Mouse (Mus musculus): ENCODE results near the gene Rbm19. TPM values are rescaled to one million over a fixed set of nuclear protein-coding genes. Genes with fewer than 3 reads are reported as not detected.

Gene Rbm19
- polyA plus RNA-seq, 1 experiment from 2014 or later: 17.7 TPM

DNA sequence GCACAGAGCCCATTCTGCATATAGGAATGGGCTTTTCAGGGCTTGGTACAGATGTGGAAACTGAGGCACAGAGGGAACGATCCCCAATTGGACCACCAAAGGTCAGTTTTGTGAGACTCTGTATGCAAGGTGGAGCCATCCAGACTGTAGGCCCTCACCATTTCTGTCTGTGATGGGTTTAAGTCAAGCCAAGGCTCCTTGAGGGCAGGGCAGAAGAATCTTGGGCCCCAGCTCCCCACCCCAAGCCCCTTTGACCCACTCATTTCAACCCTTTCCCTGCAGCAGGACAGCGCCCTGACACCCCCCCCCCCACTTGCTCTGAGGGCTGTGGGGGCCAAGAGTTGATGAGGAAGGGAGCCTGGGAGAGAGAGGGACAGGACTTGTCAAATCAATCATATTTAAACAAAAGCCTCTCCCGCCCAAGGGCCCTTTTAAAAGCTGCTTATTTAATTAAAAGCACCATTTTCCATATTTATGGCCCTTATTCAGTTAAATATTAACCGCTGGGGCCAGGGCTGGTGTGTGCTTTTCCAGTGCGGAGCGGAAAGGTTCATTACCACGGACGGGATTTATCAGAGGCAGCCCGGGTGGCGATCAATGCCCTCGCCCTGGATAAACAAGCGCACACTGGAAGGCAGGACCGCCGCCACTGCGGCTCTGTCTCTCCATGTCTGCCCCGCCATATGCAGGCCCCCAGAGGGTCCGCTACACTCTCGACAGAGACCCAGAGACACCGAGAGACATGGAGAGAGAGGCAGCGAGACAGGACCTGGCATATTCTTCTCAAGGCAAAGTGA lies 112.5 kb downstream of the Rbm19 start:
- H3K4me1 ChIP-seq (replicated peaks; ENCODE audit: insufficient read depth, low read length): no peaks in the 10 kb centered on the region
- no peak for DNase-seq (ENCODE audit: low spot score)
- no peaks in the 10 kb centered on the region for H3K27me3 ChIP-seq (ENCODE audit: insufficient read depth, low read length)
- TF ChIP-seq CTCF (IDR thresholded peaks at IDR 0.05; ENCODE audit: low read depth): no peak
- no peak overlapping the region for H3K4me2 ChIP-seq (ENCODE audit: low read length)
- no peak overlapping the region for H3K9ac ChIP-seq (ENCODE audit: low read depth, low read length)
- 38% methylated on average over 20 of the region's 20 CpGs for WGBS
- no peak overlapping the region for H3K27ac ChIP-seq
- H3K4me3 ChIP-seq (replicated peaks; ENCODE audit: low read depth, low read length): no peak overlapping the region
- no peaks in the 10 kb centered on the region for H3K36me3 ChIP-seq (ENCODE audit: insufficient read depth, low read length)
- no peak for ATAC-seq (replicated peaks; ENCODE audit: low FRiP score, low read depth)
- no peaks in the 10 kb centered on the region for H3K9me3 ChIP-seq (replicated peaks; ENCODE audit: low read length)

DNA sequence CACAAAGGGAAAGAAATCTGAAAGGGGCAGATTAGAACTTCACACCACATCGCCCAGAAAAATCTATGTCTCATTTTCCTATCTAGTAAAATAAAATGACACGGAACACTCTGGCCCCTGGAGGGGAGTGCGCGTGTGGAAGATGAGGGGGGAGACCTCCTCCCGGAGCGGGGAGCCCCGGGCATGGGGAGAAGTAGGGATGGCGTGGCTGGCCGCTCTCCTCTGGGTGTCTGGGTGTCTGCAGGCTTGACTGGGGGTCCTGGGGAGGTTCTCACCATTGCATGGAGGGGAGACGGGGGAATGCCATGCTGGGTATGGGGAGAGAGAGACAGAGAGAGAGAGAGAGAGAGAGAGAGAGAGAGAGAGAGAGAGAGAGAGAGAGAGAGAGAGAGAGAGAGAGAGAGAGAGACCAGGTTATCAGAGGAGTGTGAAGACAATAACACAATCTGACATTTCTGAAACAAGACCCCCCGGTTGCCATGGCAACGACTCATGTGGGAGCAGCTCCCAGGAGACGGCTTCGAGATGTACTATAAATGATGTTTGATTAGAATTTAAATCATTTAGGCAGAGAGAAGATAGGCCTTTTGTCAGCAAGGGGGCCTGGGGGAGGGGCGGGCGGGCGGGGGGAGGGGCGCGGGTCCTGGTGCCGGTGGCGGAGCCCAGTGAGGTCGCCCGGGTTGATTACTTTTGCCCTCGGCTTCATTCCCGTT lies 115.3 kb downstream of the Rbm19 start:
- Histone ChIP-seq H3K9me3 (replicated peaks; ENCODE audit: low read length) (no peaks in the 10 kb centered on the region), H3K4me3 (replicated peaks; ENCODE audit: low read depth, low read length) (no peak overlapping the region), H3K27me3 (ENCODE audit: insufficient read depth, low read length) (no peaks in the 10 kb centered on the region), H3K4me1 (replicated peaks; ENCODE audit: insufficient read depth, low read length) (no peaks in the 10 kb centered on the region), H3K27ac (no peak overlapping the region), H3K36me3 (ENCODE audit: insufficient read depth, low read length) (no peaks in the 10 kb centered on the region), H3K9ac (ENCODE audit: low read depth, low read length) (no peak overlapping the region), H3K4me2 (ENCODE audit: low read length) (0 out of 2 replicates have a peak overlapping the region, but pooled peaks have one; percentile 27)
- TF ChIP-seq CTCF (IDR thresholded peaks at IDR 0.05; ENCODE audit: low read depth): no peak
- no peak for ATAC-seq (replicated peaks; ENCODE audit: low FRiP score, low read depth)
- DNase-seq (ENCODE audit: low spot score): peak; percentile 52
- 4% methylated on average over 25 of the region's 25 CpGs for WGBS

DNA sequence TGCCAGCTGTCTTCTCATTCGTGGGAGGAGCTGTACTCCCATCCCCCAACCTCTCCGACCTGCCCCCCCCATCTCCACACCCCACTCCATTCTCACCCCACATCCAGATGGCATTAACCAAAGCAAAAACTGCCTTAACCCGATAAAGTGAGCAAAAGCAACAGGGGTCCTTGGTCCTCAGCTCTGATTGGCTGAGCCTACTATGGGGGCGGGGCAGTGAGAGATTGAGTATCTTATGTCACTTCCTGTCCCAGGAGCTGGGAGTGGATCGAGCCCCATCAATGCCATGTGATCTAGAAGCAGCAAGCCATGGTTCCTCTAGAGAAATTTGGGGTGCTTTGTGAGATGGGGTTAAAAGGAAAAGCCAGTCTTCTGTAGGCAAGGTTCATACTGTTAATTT lies 118.9 kb downstream of the Rbm19 start:
- Histone ChIP-seq H3K4me3 (replicated peaks; ENCODE audit: low read depth, low read length) (no peak overlapping the region), H3K9ac (ENCODE audit: low read depth, low read length) (no peak overlapping the region), H3K27me3 (ENCODE audit: insufficient read depth, low read length) (no peaks in the 10 kb centered on the region), H3K27ac (no peak overlapping the region), H3K4me1 (replicated peaks; ENCODE audit: insufficient read depth, low read length) (no peaks in the 10 kb centered on the region), H3K9me3 (replicated peaks; ENCODE audit: low read length) (no peaks in the 10 kb centered on the region), H3K36me3 (ENCODE audit: insufficient read depth, low read length) (no peaks in the 10 kb centered on the region), H3K4me2 (ENCODE audit: low read length) (no peak overlapping the region)
- DNase-seq (ENCODE audit: low spot score): no peak
- no peak for TF ChIP-seq CTCF (IDR thresholded peaks at IDR 0.05; ENCODE audit: low read depth)
- 54% methylated on average over 5 of the region's 5 CpGs for WGBS
- no peak for ATAC-seq (replicated peaks; ENCODE audit: low FRiP score, low read depth)

DNA sequence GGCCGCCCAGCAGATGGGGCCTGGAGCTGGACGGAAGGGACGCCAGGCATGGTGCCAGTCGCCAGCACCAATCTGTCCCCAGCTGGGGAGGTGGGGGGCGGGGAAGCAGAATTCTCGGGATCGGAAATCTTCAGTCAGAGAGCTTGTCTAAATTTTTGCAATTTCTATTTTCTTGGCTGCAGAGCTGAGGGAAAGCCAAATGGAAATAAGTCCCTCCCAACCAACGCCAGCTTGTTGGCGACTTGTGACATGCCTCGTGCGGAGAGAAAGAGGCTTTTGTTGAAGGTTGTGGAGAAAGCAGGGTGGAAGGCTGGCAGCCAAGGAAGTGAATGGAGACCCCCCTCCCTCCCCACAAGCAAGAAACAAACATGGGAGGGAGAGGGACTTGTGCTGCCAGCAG lies 119.3 kb downstream of the Rbm19 start:
- TF ChIP-seq CTCF (IDR thresholded peaks at IDR 0.05; ENCODE audit: low read depth): no peak
- no peak overlapping the region for H3K9ac ChIP-seq (ENCODE audit: low read depth, low read length)
- H3K36me3 ChIP-seq (ENCODE audit: insufficient read depth, low read length): no peaks in the 10 kb centered on the region
- ATAC-seq (replicated peaks; ENCODE audit: low FRiP score, low read depth) (no peak), DNase-seq (ENCODE audit: low spot score) (no peak)
- no peaks in the 10 kb centered on the region for H3K4me1 ChIP-seq (replicated peaks; ENCODE audit: insufficient read depth, low read length)
- WGBS: 81% methylated on average over 11 of the region's 11 CpGs
- no peaks in the 10 kb centered on the region for H3K9me3 ChIP-seq (replicated peaks; ENCODE audit: low read length)
- no peak overlapping the region for H3K4me2 ChIP-seq (ENCODE audit: low read length)
- no peak overlapping the region for H3K4me3 ChIP-seq (replicated peaks; ENCODE audit: low read depth, low read length)
- H3K27ac ChIP-seq: no peak overlapping the region
- no peaks in the 10 kb centered on the region for H3K27me3 ChIP-seq (ENCODE audit: insufficient read depth, low read length)

DNA sequence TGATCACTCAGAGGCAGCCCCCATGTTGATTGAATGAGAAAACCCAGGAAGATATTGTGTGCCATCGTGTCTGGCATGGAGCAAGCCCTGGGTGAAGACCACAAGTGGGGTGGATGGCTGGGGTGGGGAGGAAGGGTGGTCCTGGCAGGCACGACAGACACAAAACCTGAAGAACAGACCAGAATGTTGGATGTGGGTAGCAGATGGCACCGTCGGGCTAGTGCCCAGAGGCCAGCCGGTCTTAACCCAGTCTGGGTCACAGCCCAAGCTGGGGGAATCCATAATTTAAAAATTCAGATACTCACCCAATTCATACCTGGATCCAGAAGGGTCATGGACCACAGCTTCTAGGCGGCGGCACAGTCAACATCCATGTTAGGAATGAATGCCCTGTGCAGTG lies 123.8 kb downstream of the Rbm19 start:
- Histone ChIP-seq H3K9me3 (replicated peaks; ENCODE audit: low read length) (no peaks in the 10 kb centered on the region), H3K27ac (no peak overlapping the region), H3K4me3 (replicated peaks; ENCODE audit: low read depth, low read length) (no peak overlapping the region), H3K9ac (ENCODE audit: low read depth, low read length) (no peak overlapping the region), H3K4me2 (ENCODE audit: low read length) (no peak overlapping the region), H3K4me1 (replicated peaks; ENCODE audit: insufficient read depth, low read length) (no peaks in the 10 kb centered on the region), H3K27me3 (ENCODE audit: insufficient read depth, low read length) (no peaks in the 10 kb centered on the region), H3K36me3 (ENCODE audit: insufficient read depth, low read length) (no peaks in the 10 kb centered on the region)
- no peak for ATAC-seq (replicated peaks; ENCODE audit: low FRiP score, low read depth)
- 85% methylated on average over 7 of the region's 7 CpGs for WGBS
- no peak for TF ChIP-seq CTCF (IDR thresholded peaks at IDR 0.05; ENCODE audit: low read depth)
- DNase-seq (ENCODE audit: low spot score): no peak

DNA sequence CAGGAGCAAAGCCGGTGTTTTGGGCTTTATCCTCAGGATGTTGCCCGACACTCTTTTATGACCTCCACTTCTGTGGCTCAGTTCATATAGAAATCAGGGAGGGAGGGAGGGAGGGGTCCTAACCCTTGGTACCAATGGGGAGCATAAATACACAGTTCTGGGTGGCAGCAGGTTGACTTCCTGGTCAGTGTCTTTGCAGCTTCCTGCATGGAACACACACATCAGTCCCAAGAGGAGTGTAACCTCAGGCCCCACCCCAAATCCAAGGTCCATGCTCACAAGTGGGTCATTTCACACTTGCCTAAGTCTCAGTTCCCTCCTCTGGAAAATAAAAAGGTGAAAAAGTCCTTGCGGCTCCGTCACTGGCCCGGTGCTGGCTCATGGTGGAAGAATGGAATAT lies 129.1 kb downstream of the Rbm19 start:
- WGBS: 40% methylated on average over 5 of the region's 5 CpGs
- Histone ChIP-seq H3K4me1 (replicated peaks; ENCODE audit: insufficient read depth, low read length) (no peaks in the 10 kb centered on the region), H3K27ac (no peak overlapping the region), H3K27me3 (ENCODE audit: insufficient read depth, low read length) (0 out of 2 replicates have a peak, but pooled peaks cover 5% of the 10 kb centered on the region), H3K9me3 (replicated peaks; ENCODE audit: low read length) (no peaks in the 10 kb centered on the region), H3K36me3 (ENCODE audit: insufficient read depth, low read length) (no peaks in the 10 kb centered on the region), H3K4me2 (ENCODE audit: low read length) (no peak overlapping the region), H3K4me3 (replicated peaks; ENCODE audit: low read depth, low read length) (no peak overlapping the region), H3K9ac (ENCODE audit: low read depth, low read length) (no peak overlapping the region)
- ATAC-seq (replicated peaks; ENCODE audit: low FRiP score, low read depth) (no peak), DNase-seq (ENCODE audit: low spot score) (no peak)
- TF ChIP-seq CTCF (IDR thresholded peaks at IDR 0.05; ENCODE audit: low read depth): no peak
